Mouse (Mus musculus): ENCODE results near the gene 4930519P11Rik. TPM values are rescaled to one million over a fixed set of nuclear protein-coding genes. Genes with fewer than 3 reads are reported as not detected.

Gene 4930519P11Rik
- total and polyA plus RNA-seq, 3 experiments = not detected

DNA sequence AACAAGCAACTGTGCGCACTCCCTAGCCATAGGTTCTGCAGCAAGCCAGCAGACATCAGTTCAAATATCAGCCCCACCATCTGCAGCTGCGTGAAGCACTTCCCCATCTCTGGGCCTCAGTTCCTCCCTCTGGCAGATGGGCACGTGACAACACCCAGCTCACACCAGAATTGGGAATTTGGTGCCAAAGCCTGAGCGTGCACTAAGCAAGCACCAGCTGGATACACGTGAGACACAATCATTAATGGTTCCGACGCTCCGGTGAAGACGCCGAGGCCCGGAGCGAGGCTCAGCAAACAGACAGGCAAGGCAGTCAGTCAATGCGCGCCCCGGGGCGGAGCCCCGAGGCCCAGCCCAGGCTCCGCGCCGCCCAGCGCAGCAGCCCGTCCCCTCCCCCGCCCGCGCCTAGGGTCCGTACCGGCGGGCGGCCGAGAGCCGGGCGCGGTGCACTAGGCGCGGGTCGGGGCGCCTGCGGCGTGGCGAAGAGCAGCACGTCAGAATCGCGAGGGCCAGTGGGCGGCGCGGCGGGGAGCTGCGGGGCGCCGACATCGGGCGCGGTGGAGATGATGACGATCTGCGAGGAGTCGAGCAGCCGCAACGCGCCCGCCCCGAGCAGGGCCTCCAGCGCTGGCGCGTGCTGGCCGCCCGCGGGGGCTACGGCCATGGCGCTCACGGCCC is 44.0 kb downstream of the 4930519P11Rik start:
- in situ Hi-C loops (cut with MboI; ENCODE audit: low pct_ligation_motif_present, low pct_unique_long_range_greater_than_20kb, low sequenced_read_pairs) = no loop called here
- Histone ChIP-seq H3K4me1 (ENCODE audit: control insufficient read depth in 1 of 2, insufficient read depth in 2 of 2) (peaks cover 4 to 48% of the 10 kb centered on the region in 2 experiments), H3K36me3 (replicated peaks in 1 of 2; ENCODE audit: control insufficient read depth in 1 of 2, insufficient read depth in 1 of 2, low read length in 1 of 2) (peaks cover 3 to 25% of the 10 kb centered on the region in 2 experiments), H3K79me2 (replicated peaks; ENCODE audit: control insufficient read depth, extremely low read depth, insufficient read depth, poor library complexity, severe bottlenecking) (peaks cover 22% of the 10 kb centered on the region), H3K9me3 (replicated peaks; ENCODE audit: low read length) (no peaks in the 10 kb centered on the region), H3K27ac (ENCODE audit: insufficient read depth, low read depth) (peak overlapping the region; percentile 56), H3K4me3 (replicated peaks in 1 of 3; ENCODE audit: low read depth in 2 of 3, low read length in 2 of 3, poor library complexity in 1 of 3) (peak overlapping the region; percentile 74 to 95 (median 75)), H3K9ac (ENCODE audit: insufficient read depth, low read depth) (peak overlapping the region; percentile 64), H3K27me3 (replicated peaks) (no peaks in the 10 kb centered on the region), H3K4me2 (ENCODE audit: insufficient read depth, low read depth, poor library complexity, severe bottlenecking) (peak overlapping the region; percentile 88)
- DNase-seq (ENCODE audit: extremely low read depth) = peak; percentile 80
- dilution Hi-C loops (cut with MboI; ENCODE audit: extremely low pct_ligation_motif_present, extremely low pct_unique_long_range_greater_than_20kb, low sequenced_read_pairs) = no loop called here
- TF ChIP-seq JUND (conservative IDR thresholded peaks at IDR 0.05; ENCODE audit: low read depth, low read length) (no peak), EP300 (IDR thresholded peaks at IDR 0.05; ENCODE audit: low read length) (no peak), MAX (IDR thresholded peaks at IDR 0.05; ENCODE audit: low read length) (peak; percentile 89), ZNF384 (IDR thresholded peaks at IDR 0.05; ENCODE audit: low read depth, low read length) (no peak), USF1 (IDR thresholded peaks at IDR 0.05; ENCODE audit: low read depth, low read length) (peak; percentile 84), CTCF (conservative IDR thresholded peaks at IDR 0.05 in 1 of 2, IDR thresholded peaks at IDR 0.05 in 1 of 2; ENCODE audit: low read depth in 2 of 2, low read length in 2 of 2) (no peak), SMC3 (IDR thresholded peaks at IDR 0.05; ENCODE audit: low read depth, low read length) (no peak), NRF1 (IDR thresholded peaks at IDR 0.05; ENCODE audit: low read depth, low read length) (no peak; the same call in 1 of the 2 replicates), RCOR1 (conservative IDR thresholded peaks at IDR 0.05; ENCODE audit: low read depth, low read length) (no peak), PAX5 (IDR thresholded peaks at IDR 0.05; ENCODE audit: low read length) (no peak), MAZ (IDR thresholded peaks at IDR 0.05; ENCODE audit: low read depth, low read length) (no peak), UBTF (IDR thresholded peaks at IDR 0.05; ENCODE audit: low read depth, low read length) (no peak), IRF4 (IDR thresholded peaks at IDR 0.05; ENCODE audit: low read depth, low read length) (no peak), TBP (conservative IDR thresholded peaks at IDR 0.05; ENCODE audit: low read depth, low read length) (no peak), ZC3H11A (IDR thresholded peaks at IDR 0.05; ENCODE audit: low read depth, low read length) (no peak), RAD21 (IDR thresholded peaks at IDR 0.05; ENCODE audit: low read depth, low read length) (no peak), MEF2A (IDR thresholded peaks at IDR 0.05; ENCODE audit: borderline replicate concordance, low read depth, low read length) (no peak), MXI1 (IDR thresholded peaks at IDR 0.05; ENCODE audit: low read depth, low read length) (peak; percentile 90), JUN (IDR thresholded peaks at IDR 0.05; ENCODE audit: insufficient read depth, low read depth, low read length) (no peak), HCFC1 (IDR thresholded peaks at IDR 0.05; ENCODE audit: low read depth, low read length) (peak; percentile 32), ETS1 (conservative IDR thresholded peaks at IDR 0.05; ENCODE audit: low read depth, low read length) (no peak), GABPA (IDR thresholded peaks at IDR 0.05; ENCODE audit: insufficient replicate concordance, low read depth, low read length) (no peak), MYC (IDR thresholded peaks at IDR 0.05; ENCODE audit: low read depth, low read length) (no peak), POLR2A (IDR thresholded peaks at IDR 0.05; ENCODE audit: low read depth, low read length) (peak; percentile 44; the same call in 1 of the 2 replicates), E2F4 (IDR thresholded peaks at IDR 0.05; ENCODE audit: insufficient replicate concordance, low read depth, low read length) (no peak), POLR2AphosphoS2 (IDR thresholded peaks at IDR 0.05; ENCODE audit: low read depth, low read length) (no peak), KAT2A (IDR thresholded peaks at IDR 0.05; ENCODE audit: insufficient replicate concordance, low read length) (0 out of 2 replicates have a peak, but pooled peaks have one; percentile 29), ZKSCAN1 (IDR thresholded peaks at IDR 0.05; ENCODE audit: borderline replicate concordance, low read depth, low read length) (no peak), MAFK (IDR thresholded peaks at IDR 0.05; ENCODE audit: insufficient replicate concordance, low read length) (no peak), ZMIZ1 (IDR thresholded peaks at IDR 0.05; ENCODE audit: low read depth, low read length) (no peak), CHD2 (IDR thresholded peaks at IDR 0.05; ENCODE audit: low read length) (peak; percentile 31; the same call in 1 of the 2 replicates), SIN3A (IDR thresholded peaks at IDR 0.05; ENCODE audit: low read length) (peak; percentile 82), CHD1 (IDR thresholded peaks at IDR 0.05; ENCODE audit: low read depth, low read length) (no peak), ELF1 (IDR thresholded peaks at IDR 0.05; ENCODE audit: low read depth, low read length) (peak; percentile 34; the same call in 1 of the 2 replicates), NELFE (IDR thresholded peaks at IDR 0.05; ENCODE audit: low read depth, low read length) (0 out of 2 replicates have a peak, but pooled peaks have one; percentile 51), USF2 (conservative IDR thresholded peaks at IDR 0.05; ENCODE audit: low read depth, low read length) (peak; percentile 76), TCF12 (IDR thresholded peaks at IDR 0.05; ENCODE audit: low read depth, low read length) (0 out of 2 replicates have a peak, but pooled peaks have one; percentile 27), BHLHE40 (IDR thresholded peaks at IDR 0.05; ENCODE audit: low read depth, low read length) (peak; percentile 98)
